Mouse (Mus musculus): ENCODE data around the gene Pde1a. TPM values are rescaled to one million over a fixed set of nuclear protein-coding genes. Genes with fewer than 3 reads are reported as not detected.

The Pde1a gene
- polyA plus RNA-seq, 1 experiment from 2014 or later, result 0.46 TPM

DNA sequence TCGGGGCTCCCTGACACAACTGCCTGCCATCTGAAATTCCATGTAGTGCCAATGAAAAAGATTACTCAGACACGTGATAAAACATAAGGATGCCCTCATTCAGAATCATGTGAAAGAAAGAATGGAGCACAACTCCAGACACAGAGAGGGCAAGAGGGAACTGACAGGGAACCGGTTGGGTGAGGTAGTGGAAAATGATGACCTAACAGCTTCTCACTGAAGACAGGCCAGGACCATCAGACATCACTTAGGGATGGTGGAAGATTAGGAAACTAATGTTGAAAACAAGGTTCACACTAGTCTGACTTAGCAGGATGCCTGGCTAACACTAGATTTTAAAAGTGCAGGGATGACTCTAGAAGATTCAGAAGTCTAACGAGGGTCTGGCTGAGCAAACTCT lies 49.6 kb downstream of the Pde1a start:
- Histone ChIP-seq H3K27me3 (ENCODE audit: low read depth, poor library complexity, severe bottlenecking) (no peaks in the 10 kb centered on the region), H3K27ac (replicated peaks) (no peak overlapping the region), H3K4me1 (no peaks in the 10 kb centered on the region), H3K36me3 (no peaks in the 10 kb centered on the region), H3K9me3 (replicated peaks) (no peaks in the 10 kb centered on the region), H3K4me3 (no peak overlapping the region)
- 89% methylated on average over 4 of the region's 4 CpGs for whole genome bisulfite sequencing
- DNase-seq (ENCODE audit: low spot score), result no peak

DNA sequence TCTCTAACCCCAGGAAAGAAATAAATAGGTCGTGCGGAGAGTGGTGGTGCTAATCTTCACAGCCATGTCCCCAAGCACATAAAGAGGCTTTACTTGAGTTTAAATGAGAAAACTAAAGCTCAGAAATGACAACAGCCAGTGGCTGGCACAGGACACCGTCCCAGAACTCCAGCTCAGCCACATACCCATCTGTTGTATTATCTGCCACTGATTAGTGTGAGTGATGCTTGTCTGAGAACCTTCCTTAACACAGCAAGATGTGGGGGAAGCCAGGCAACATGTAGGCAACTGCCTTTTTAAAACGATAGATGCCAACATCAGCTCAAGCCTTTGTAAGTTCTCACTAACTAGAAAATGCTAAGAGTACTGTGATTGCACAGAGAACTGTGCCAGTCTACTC lies 52.9 kb downstream of the Pde1a start:
- Histone ChIP-seq H3K9me3 (replicated peaks) (no peaks in the 10 kb centered on the region), H3K36me3 (no peaks in the 10 kb centered on the region), H3K4me3 (no peak overlapping the region), H3K27me3 (ENCODE audit: low read depth, poor library complexity, severe bottlenecking) (no peaks in the 10 kb centered on the region), H3K4me1 (0 out of 2 replicates have a peak, but pooled peaks cover 4% of the 10 kb centered on the region), H3K27ac (replicated peaks) (no peak overlapping the region)
- 90% methylated on average over 4 of the region's 4 CpGs for WGBS
- DNase-seq (ENCODE audit: low spot score), result no peak

GRCm38 (mm10) chr2:80074531-80074930 lies 54.7 kb downstream of the Pde1a start:
- no peak for DNase-seq (ENCODE audit: low spot score)
- no peaks in the 10 kb centered on the region for H3K36me3 ChIP-seq
- 0 out of 2 replicates have a peak, but pooled peaks cover 4% of the 10 kb centered on the region for H3K4me1 ChIP-seq
- no peak overlapping the region for H3K4me3 ChIP-seq
- no peaks in the 10 kb centered on the region for H3K9me3 ChIP-seq (replicated peaks)
- WGBS, result 82% methylated on average over 2 of the region's 2 CpGs
- no peak overlapping the region for H3K27ac ChIP-seq (replicated peaks)
- H3K27me3 ChIP-seq (ENCODE audit: low read depth, poor library complexity, severe bottlenecking), result no peaks in the 10 kb centered on the region

DNA sequence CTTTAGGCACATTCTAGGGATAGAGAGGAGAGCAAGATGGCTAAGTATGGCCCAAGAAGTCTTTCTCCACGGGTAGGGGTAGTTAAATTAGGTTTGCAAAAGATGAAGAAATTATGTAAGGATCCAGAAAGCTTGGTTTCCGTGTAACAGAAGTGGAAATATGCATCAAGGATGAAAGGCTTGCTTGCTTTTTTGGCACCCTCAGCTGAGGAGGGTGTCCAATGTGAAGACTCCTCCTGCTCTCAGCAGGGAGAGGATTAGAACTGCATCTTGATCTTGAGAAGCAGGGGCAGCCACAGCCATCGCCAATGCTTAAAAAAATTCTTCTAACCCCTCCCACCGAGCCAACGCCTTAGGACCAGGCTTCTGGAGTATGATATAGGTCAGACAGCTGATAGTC lies 55.2 kb downstream of the Pde1a start:
- 0 out of 2 replicates have a peak, but pooled peaks cover 4% of the 10 kb centered on the region for H3K4me1 ChIP-seq
- no peak overlapping the region for H3K4me3 ChIP-seq
- H3K27me3 ChIP-seq (ENCODE audit: low read depth, poor library complexity, severe bottlenecking), result no peaks in the 10 kb centered on the region
- no peaks in the 10 kb centered on the region for H3K9me3 ChIP-seq (replicated peaks)
- 51% methylated on average over 5 of the region's 5 CpGs for WGBS
- no peaks in the 10 kb centered on the region for H3K36me3 ChIP-seq
- no peak overlapping the region for H3K27ac ChIP-seq (replicated peaks)
- DNase-seq (ENCODE audit: low spot score), result no peak

DNA sequence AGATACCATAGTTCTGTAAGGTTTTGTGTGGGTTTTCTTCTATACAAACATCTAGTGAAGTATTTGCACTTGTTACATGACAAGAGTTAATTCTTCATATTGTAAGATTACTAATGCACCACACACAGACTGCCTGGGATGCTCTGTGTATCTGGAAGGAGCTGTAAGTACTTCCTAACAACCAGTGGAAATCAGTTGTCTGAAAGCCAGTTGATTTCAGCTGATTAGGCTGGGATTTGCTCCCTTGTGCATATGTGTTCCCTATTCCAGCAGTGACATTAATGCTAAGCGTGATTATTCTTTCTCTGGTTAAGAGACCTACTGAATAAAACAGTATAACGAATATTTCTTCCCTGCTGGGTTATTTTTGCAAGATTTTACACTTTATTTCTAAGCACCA lies 55.8 kb downstream of the Pde1a start:
- H3K27ac ChIP-seq (replicated peaks), result no peak overlapping the region
- no peaks in the 10 kb centered on the region for H3K9me3 ChIP-seq (replicated peaks)
- 0 out of 2 replicates have a peak, but pooled peaks cover 4% of the 10 kb centered on the region for H3K4me1 ChIP-seq
- no peak for DNase-seq (ENCODE audit: low spot score)
- no peak overlapping the region for H3K4me3 ChIP-seq
- WGBS, result 79% methylated on average over 2 of the region's 2 CpGs
- no peaks in the 10 kb centered on the region for H3K36me3 ChIP-seq
- no peaks in the 10 kb centered on the region for H3K27me3 ChIP-seq (ENCODE audit: low read depth, poor library complexity, severe bottlenecking)

DNA sequence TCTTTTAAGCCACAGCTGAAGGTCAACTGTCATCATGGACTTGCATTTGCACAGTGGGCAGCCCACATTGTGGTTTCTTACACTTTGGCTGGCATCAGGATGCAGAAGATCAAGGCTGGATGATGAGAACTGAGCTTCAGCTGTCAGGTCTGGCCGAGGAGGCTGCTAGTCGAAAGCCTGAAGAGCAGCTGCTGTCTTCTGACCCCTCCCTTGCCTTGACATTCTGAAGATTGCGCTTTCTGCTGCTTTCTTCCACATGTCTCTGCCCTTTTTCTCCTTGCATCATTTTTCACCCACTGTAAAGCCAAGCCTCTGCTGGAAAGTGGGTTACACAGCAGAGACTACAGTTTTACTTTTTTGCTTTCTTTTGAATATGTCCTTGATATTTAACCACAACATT lies 59.5 kb downstream of the Pde1a start:
- DNase-seq (ENCODE audit: low spot score), result no peak
- no peak overlapping the region for H3K4me3 ChIP-seq
- WGBS, result 82% methylated on average over 3 of the region's 3 CpGs
- no peaks in the 10 kb centered on the region for H3K9me3 ChIP-seq (replicated peaks)
- no peaks in the 10 kb centered on the region for H3K36me3 ChIP-seq
- no peaks in the 10 kb centered on the region for H3K27me3 ChIP-seq (ENCODE audit: low read depth, poor library complexity, severe bottlenecking)
- H3K27ac ChIP-seq (replicated peaks), result no peak overlapping the region
- H3K4me1 ChIP-seq, result 0 out of 2 replicates have a peak, but pooled peaks cover 4% of the 10 kb centered on the region

GRCm38 (mm10) chr2:80066449-80066848 lies 62.8 kb downstream of the Pde1a start:
- Histone ChIP-seq H3K4me3 (no peak overlapping the region), H3K9me3 (replicated peaks) (no peaks in the 10 kb centered on the region), H3K27me3 (ENCODE audit: low read depth, poor library complexity, severe bottlenecking) (no peaks in the 10 kb centered on the region), H3K36me3 (no peaks in the 10 kb centered on the region), H3K4me1 (no peaks in the 10 kb centered on the region), H3K27ac (replicated peaks) (no peak overlapping the region)
- WGBS, result 84% methylated on average over 4 of the region's 4 CpGs
- DNase-seq (ENCODE audit: low spot score), result no peak

DNA sequence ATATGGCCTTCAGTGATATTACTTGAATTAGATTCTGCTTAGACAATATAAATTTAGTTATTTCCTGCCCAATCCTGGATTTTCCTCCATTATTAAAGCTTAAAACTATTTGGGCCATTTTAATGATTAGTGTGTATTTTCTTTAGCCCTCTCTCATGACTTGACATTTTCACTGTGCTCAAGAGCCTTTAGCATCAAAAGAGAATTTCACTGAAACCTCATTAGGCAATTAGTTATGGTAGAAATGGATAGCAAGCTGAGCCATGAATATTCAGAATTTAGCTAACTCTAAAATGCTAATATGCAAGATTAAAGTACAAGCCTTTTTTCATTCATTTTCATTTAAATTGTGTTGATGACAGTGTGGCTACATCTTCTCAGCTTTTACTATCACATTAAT lies 73.2 kb downstream of the Pde1a start:
- H3K36me3 ChIP-seq, result no peaks in the 10 kb centered on the region
- no peak overlapping the region for H3K4me3 ChIP-seq
- DNase-seq (ENCODE audit: low spot score), result no peak
- no peak overlapping the region for H3K27ac ChIP-seq (replicated peaks)
- H3K4me1 ChIP-seq, result no peaks in the 10 kb centered on the region
- no peaks in the 10 kb centered on the region for H3K9me3 ChIP-seq (replicated peaks)
- no peaks in the 10 kb centered on the region for H3K27me3 ChIP-seq (ENCODE audit: low read depth, poor library complexity, severe bottlenecking)

- H3K36me3 ChIP-seq, result no peaks in the 10 kb centered on the region
- no peak overlapping the region for H3K27ac ChIP-seq (replicated peaks)
- H3K4me1 ChIP-seq, result no peaks in the 10 kb centered on the region
- no peaks in the 10 kb centered on the region for H3K27me3 ChIP-seq (ENCODE audit: low read depth, poor library complexity, severe bottlenecking)
- DNase-seq (ENCODE audit: low spot score), result no peak
- WGBS, result 86% methylated on average over 3 of the region's 3 CpGs
- no peaks in the 10 kb centered on the region for H3K9me3 ChIP-seq (replicated peaks)
- no peak overlapping the region for H3K4me3 ChIP-seq
Measured at GRCm38 (mm10) chr2:80054042-80054441, 75.2 kb downstream of the Pde1a start.

DNA sequence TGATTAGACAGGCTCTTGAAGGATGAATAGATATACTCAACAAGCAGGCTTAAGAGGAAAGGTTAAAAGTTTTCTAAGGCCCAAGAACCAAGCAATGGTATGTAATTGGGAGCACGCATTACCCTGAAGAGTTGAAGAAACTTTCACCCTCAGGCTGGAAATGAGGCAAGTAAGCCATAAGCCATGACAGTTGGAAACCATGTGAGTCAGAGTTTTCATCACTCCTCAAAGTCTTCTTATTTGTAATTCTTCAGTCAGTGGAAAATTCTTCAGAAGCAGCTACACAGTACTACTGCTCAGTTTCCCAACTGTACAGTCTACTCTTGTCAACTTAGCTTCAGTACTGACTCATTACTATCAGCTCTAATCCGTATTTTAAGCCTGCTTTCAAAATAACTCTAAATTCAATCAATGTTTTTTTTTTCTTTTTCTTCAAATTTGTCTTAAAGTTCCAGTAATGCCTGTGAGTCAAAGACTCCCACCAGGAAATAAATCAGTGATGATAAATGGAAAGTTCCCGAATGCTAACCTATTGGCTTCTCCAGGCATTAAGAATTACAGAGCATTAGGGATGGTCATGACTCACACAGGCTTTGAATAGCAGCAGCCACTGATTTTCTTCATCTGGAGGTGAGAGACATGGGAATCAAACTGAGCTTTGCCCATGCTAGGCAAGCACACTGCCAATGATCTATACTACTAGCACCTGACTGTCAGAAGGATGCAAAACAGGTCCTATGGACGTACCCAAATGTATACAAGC lies 82.3 kb downstream of the Pde1a start:
- H3K4me3 ChIP-seq, result no peak overlapping the region
- WGBS, result 84% methylated on average over 4 of the region's 4 CpGs
- H3K9me3 ChIP-seq (replicated peaks), result no peaks in the 10 kb centered on the region
- no peak for DNase-seq (ENCODE audit: low spot score)
- no peaks in the 10 kb centered on the region for H3K36me3 ChIP-seq
- no peaks in the 10 kb centered on the region for H3K4me1 ChIP-seq
- H3K27me3 ChIP-seq (ENCODE audit: low read depth, poor library complexity, severe bottlenecking), result no peaks in the 10 kb centered on the region
- H3K27ac ChIP-seq (replicated peaks), result no peak overlapping the region

DNA sequence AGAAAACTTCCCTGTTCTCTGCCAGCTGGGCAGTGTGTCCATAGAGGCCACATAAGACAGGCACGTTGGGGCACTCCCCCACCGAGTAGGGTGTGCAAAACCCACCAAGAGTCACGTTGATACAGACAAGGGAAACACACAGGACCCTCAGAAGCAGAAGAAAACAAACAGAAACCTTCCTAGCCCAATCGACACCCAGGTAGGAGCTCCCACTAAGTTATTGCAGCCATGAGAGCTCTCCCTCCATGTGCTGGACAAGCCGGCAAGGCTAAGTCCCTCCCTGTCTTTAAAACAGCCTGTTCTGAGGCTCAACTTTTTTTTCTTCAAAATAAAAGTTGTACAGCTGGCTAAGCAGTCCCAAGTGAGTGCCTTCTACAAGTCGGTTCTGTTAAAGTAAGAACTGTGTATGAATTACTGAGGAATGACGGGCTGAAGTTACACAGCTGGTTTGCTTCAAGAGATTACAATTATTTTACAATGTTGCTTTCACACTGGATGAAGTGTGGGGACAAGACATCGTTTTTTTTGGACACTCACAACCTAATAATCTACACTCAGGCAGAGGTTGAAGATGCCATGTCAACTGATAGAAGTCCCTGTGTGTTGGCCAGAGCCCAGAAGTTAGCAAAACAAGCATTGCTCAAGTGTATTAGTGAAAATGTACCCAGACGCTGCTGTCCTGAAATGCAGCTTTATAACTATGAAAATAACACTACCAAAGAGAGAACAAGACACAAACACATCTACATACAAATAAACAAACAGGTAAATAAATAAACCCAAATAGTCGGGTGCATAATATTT lies 90.4 kb downstream of the Pde1a start:
- Histone ChIP-seq H3K9me3 (replicated peaks) (no peaks in the 10 kb centered on the region), H3K27ac (replicated peaks) (no peak overlapping the region), H3K4me1 (no peaks in the 10 kb centered on the region), H3K36me3 (no peaks in the 10 kb centered on the region), H3K4me3 (no peak overlapping the region), H3K27me3 (ENCODE audit: low read depth, poor library complexity, severe bottlenecking) (no peaks in the 10 kb centered on the region)
- DNase-seq (ENCODE audit: low spot score), result no peak
- 70% methylated on average over 10 of the region's 10 CpGs for WGBS

DNA sequence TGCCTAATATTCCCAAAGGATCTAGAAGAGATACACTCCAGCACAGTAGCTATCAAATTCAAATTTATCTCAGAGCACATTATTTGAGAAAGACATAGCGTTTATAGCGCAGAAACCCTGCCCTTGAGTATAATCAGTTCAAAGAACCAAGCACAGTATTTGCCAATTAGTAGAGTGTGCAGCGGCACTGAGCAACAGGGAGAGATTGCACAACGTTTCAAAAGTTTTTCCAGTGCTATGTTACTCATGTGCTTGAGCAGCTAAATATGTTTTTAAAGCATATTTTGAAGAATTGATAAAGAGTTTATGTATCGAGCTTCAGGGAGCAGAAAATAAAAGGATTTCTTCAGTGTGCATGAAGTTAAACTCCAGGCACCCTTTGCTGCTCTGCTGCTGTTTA lies 91.3 kb downstream of the Pde1a start:
- Histone ChIP-seq H3K27me3 (ENCODE audit: low read depth, poor library complexity, severe bottlenecking) (no peaks in the 10 kb centered on the region), H3K4me1 (no peaks in the 10 kb centered on the region), H3K36me3 (no peaks in the 10 kb centered on the region), H3K9me3 (replicated peaks) (no peaks in the 10 kb centered on the region), H3K27ac (replicated peaks) (no peak overlapping the region), H3K4me3 (no peak overlapping the region)
- WGBS, result 89% methylated on average over 5 of the region's 5 CpGs
- DNase-seq (ENCODE audit: low spot score), result no peak

DNA sequence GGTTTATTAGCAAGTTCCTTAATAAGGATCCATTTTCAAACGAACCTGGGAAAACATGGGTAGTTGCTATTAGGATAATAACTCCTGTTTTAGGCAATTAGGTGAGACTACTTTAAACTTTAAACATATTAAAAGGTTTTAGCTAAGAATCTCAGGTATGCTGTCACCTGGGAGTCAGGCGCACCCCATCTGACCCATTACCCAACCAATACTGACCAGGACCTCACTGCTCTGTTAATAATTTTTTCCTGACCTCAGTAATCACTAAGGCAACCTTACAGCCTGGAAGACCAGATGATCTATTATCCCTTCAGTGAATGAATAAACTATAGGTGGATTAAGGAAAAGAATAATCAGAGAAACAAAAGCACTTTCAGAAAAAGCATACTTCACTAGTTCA lies 100.2 kb downstream of the Pde1a start:
- Histone ChIP-seq H3K36me3 (no peaks in the 10 kb centered on the region), H3K9me3 (replicated peaks) (0 out of 2 replicates have a peak, but pooled peaks cover 3% of the 10 kb centered on the region), H3K4me1 (no peaks in the 10 kb centered on the region), H3K27me3 (ENCODE audit: low read depth, poor library complexity, severe bottlenecking) (no peaks in the 10 kb centered on the region), H3K4me3 (no peak overlapping the region), H3K27ac (replicated peaks) (no peak overlapping the region)
- no peak for DNase-seq (ENCODE audit: low spot score)
- WGBS, result 80% methylated on average over 2 of the region's 2 CpGs
